Mouse (Mus musculus) cerebellum, postnatal 14 days (tissue): ENCODE data around the gene Cptp.
A peak's percentile ranks its signal among the peaks of the same experiment; 100 is the strongest.

Experiments used
- DNase-seq, 2 experiments: peaks; one replicate each; pipeline ENCODE4 v3.0.0; 2021; ENCODE audit warnings: mixed read lengths in 2 of 2

The Cptp gene

DNA sequence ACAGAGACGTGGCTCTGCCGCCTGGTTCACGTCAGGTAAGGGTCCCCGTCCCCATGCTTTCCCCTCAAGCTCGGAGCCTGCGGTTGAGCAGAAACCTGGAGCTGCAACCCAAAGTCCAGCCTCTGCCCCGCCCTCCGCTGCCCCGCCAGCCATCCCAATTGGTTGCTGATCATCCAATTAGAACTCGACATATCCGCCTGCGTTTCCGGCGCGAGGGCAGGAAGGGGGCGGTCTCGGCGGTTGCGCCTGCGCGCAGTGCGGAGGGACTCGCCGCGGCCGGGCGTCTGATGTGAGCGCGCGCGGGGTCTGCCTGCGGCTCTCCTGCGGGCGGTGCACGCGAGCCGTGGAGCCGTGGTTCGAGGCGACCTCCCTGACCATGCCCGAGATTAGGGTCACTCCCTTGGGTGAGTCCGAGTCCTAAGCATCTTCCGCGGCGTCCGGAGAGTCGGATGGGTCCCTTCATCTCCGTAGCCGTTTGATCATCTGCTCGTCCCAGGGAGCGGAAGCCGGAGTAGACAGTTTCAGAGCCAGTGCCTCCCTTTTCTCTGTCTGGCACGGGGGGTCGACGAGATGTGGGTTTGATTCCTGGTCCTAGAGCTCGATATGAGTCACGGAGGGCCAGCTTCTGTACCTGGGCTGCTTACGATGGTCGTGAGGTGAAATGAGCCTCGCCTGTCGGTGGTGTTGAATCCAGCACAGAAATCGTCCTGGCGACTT lies at the start of gene Cptp, which contains the start of gene Ints11:
Gene Cptp, minus strand, starts transcription at position 124 of the 717 bp plus-strand sequence.
Gene Ints11, plus strand, starts transcription at position 230 of the 717 bp plus-strand sequence.
- peak; percentile 97 for DNase-seq

DNA sequence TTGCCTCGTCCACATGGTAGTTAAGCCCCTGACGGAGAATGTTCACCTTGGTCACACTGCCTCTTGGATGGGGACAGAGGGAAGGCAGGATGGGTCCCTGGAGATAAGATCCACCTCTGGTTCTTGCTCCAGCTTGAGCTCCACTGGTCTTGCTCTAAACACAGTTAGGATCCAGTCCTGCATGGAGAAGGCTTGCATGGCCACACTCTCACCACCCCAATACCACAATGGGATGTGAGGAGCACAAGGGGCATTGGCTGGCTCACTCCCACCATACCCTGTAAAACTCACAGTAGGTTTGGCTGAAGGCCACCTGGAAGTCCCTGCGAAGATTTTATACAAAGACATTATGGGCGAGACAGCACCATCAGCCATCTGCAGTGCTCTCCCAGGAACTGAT lies 39.5 kb upstream of the Cptp start:
- DNase-seq, result peak in 1 of 2 experiments; percentile 21

DNA sequence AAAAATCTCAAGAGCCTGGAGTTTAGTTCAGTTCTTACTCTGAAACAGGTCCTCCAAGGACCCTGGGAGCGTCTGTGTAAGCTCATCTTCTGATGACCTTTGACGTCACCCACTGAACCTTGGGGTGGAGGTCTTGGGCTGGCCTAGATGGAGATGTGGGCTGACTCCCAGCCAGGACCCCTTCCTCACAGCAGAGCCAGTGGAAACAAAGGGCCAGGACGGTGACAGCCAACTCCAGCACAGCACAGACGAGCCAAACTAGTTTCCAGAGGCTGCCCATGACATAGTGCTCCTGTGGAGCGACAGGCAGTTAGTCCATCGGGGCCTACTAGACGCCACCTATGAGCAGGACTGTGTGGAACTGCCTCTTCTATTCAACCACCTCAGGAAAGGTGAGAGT lies 39.0 kb upstream of the Cptp start:
- peak; percentile 9 to 17 for DNase-seq

DNA sequence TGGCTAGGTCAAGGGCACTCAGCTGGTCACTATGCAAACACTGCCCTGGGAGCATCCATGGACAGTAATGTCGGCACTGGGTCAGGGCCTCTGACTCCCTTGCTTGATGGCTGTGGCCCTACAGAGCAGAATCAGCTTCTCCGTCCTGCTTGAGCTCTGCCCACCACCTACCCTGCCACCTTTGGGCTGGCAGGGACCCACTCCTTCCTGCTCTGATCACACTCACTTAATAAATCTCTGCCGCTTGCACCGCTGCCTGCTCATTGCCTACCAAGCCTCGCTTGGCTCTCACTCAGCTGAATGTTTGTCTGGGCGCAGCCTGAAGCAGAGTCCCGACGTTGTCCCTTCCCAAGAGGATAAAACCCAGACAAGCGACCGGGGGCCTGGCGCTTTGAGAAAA lies 37.8 kb upstream of the Cptp start:
- DNase-seq, result peak; percentile 2 to 5

DNA sequence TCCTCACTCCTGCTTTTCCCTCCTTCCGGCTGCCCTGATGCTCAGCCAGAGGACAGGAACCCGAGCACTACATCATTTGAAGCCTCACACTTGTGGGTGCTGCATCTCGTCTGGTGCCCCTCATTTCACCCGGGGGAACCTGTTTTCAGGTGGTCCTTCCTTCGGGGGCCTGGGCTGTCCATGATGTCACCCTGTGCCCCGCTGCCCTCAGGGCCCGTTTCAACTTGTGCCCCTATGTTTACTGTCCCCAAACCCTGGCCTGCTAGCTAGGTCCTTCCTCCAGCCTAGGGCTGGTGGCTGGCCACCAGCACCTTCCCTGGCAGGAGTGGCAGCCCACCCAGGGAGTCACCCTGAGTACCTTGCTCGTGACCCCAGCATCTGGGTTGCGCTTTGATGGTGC lies 36.9 kb upstream of the Cptp start:
- peak; percentile 4 to 10 for DNase-seq

DNA sequence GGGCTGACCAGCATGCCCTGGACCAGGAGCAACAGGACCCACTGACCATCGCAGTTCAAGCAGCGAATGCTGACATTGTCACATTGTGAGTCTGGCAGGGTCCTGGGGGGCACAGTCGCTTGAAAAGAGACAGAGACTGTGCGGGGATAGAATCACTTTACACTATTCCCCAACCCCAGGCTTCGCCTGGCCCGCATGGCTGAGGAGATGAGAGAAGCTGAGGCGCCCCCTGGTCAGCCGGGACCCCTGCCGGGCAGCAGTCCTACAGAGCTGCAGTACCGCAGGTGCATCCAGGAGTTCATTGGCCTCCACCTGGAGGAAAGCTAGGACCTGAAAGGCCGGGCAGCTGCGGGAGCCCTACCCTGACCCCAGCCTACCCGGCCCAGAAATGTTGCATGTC lies 36.4 kb upstream of the Cptp start:
- DNase-seq, result peak; percentile 10 to 21

DNA sequence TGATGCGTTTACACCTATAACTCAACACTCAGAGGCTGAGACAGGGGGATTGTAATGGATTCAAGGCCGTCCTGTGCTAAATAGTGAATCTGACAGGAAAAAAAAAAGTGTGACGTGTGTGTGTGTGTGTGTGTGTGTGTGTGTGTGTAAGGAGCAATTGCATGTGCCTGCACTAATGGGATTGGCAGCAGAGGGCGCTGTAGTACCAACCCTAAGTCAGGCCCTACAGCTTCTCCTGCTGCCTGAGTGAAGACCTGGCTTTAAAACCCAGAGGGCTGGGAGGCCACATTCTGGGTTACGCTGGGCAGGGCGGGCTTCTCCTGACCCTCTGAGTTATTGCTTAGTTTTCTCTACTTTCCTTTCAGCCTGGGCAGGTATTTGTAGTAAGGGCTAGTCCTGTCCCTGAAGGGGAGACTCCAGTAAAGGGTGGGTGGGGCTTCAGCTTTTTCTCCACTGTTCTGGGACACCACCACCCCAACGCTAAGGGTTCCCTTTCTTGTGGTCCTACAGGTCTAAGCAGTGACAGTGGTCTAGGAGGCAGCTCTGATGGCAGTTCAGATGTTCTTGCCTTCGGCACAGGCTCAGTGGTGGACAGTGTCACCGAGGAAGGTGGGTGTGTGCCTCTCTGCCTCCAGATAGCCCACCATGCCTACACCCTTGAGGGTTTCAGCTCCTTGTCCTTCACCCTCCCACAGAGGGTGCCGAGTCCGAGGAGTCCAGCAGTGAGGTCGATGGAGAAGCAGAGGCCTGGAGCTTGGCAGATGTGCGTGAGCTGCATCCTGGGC lies 35.3 kb upstream of the Cptp start:
- peak; percentile 57 to 82 for DNase-seq

DNA sequence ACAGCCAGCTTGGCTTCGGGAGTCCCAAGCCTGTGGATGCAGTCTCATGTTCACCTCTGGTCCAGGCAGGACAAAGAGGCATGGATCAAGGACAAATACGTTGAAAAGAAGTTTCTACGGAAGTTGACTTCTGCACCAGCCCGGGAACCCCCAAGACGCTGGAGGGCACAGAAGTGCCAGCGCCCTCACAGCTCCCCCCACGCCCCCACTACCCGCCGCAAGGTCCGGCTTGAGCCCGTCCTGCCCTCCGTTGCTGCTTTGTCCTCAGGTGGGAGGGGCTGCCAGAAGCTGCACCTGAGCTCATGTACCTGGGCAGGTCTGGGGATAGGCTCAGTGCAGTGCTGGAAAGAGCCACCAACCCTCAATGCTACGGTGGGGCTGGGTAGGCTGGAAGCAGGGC lies 34.0 kb upstream of the Cptp start:
- DNase-seq, result peak in 1 of 2 experiments; percentile 15

DNA sequence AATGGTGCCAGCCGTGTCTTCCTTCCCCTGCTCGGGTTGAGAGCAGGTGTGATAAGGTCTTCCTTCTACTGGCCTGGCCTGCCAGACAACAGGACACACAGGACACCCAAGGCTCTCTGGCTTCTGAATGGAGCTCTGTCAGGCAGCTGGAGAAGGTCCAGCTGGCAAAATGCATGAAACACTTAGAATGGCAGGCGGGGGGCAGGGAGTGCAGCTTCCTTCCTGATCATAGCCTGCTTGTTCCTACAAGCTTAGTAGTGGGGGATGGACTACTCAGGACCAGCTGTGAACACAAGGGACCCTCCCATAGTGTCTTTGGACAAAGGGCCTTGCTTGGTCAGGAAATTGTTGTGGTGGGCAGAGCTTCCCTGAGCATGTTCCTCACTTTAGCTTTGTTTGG lies 32.0 kb upstream of the Cptp start:
- DNase-seq, result peak in 1 of 2 experiments; percentile 64

DNA sequence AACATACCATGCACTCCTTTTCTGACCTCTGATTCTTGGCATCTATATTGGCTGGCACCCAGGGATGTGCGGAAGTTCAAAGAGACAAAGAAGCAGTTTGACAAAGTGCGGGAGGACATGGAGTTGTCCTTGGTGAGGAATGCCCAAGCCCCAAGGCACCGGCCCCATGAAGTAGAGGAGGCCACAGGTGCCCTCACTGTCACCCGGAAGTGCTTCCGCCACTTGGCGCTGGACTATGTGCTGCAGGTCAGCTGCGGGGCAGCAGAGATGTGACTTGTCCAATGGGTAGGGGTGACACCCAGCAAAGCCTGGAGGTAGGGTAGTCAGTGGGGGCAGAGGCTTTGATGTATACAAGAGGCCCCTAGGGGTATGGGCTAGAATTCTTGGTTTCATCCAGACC lies 30.1 kb upstream of the Cptp start:
- DNase-seq, result no peak

DNA sequence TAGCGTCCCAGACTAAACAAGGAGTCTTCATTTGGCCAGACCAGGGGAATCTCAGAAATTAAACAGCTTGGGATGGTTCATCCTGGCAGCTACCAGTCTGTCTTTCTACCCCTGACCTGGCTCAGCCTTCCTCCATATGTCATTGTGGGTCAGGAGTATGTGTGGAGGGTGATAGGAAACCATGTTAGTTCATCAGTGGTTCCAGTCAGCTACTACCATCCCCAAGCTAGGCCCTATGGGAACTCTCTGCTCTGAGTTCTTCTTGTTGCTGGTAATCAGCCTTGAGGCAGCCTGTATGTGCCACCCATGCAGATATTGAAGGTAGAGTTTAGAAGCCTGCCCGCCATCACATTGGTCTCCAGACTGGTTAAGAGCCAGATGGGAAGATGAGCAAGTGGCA lies 29.1 kb upstream of the Cptp start:
- no peak for DNase-seq

DNA sequence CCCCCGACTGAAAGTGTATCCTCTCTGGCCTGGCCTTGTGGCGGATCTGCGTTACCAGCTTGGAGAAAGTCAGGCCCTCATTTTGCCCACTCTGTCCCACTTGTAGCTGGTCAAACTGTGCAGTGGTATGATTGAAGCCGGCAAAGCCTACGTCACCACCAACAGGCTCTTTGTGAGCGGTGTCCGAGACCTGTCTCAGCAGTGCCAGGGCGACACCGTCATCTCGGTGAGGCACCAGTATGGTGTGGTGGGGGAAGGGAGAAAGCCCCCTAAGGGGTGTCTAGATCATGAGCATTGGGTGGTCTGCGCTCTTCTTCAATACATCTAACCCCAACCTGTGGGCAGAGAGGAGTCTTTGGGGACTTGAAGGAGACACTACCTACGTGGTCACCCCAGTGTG lies 27.2 kb upstream of the Cptp start:
- DNase-seq, result no peak

DNA sequence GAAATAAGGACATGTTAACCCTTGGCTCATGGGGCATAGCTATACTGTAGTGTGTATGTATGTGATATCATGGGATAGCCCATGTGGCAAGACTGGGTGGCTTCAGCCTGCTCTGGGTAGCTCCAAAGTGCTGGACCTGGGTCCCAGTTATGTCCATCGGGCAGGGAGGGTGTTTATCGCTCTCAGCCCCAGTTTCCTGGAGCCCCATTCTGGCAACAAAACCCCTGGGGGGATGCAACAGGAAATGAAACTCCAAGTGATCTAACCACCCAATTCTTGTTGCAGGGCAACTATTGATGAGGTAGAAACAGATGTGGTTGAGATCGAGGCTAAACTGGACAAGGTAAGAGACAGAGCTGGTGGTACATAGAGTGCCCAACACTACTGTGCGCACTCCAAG lies 26.6 kb upstream of the Cptp start:
- no peak for DNase-seq

DNA sequence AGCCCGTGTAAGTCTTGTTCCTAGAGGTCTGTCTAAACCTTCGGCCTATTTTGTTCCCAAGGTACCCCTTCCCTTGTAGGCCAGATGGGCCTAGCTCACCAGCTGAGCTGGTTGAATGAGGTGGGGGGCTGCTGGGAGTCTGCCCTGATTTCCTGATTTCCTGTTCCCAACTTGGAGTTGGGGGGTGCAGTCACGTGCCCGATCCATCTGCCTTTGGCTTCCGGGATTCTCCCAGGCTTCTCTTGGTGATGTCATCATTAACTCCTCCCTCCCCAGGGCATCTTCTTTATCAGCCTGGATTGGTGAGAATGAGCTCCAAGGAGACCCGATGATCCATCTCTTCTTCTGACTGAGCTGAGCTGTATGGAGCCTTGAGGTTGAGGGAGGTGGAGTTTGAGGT lies 26.0 kb upstream of the Cptp start:
- peak; percentile 85 to 91 for DNase-seq

DNA sequence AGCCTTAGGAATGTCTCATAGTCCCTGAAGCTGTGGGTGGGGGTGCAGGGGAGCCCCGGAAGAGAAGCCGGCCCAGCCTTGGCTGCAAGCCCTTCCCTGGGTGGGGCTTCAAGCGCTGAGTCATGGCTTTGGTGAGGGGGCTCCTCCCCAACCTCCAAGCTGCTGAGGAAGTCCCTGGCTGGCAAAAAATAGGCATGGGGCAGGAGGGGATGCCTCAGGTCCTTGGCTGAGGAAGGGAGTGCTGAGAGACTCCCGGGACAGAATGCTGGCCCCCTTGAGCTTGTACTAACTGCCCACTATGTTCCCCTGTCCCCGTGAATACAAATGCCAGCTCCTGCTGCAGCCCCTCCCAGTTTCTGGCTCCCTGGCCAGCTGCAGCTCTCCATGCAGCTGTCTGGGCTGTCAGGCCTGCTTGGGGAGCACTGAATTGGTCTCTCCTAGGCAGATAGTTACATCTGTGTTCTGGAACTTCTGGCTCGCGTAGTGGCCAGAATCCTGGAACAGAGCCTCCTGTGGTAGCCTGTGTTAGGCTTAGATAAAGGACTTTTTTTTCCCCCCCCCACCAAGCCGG lies 25.2 kb upstream of the Cptp start:
- peak; percentile 57 to 64 for DNase-seq

DNA sequence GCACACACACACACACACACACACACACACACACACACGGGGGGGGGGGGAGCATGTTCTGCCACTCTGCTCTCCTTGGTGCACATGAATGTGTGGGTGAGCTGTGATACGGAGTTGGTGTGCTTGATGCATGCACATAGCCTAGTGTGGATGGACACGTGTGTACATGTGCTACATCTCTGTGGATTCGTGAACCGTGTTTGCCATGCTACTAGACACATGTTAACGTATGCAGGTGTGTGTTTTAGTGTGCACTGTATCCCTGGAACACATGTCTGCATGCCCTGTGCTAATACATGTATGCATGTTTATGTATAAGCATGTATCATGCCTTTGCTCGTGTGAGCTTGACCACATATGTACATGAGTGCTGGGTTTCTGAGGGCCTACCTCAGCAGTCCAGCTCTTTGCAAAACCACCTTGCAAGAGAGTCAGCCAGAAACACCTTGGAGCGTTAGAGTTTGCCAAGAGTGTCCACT lies 24.0 kb upstream of the Cptp start:
- no peak for DNase-seq

DNA sequence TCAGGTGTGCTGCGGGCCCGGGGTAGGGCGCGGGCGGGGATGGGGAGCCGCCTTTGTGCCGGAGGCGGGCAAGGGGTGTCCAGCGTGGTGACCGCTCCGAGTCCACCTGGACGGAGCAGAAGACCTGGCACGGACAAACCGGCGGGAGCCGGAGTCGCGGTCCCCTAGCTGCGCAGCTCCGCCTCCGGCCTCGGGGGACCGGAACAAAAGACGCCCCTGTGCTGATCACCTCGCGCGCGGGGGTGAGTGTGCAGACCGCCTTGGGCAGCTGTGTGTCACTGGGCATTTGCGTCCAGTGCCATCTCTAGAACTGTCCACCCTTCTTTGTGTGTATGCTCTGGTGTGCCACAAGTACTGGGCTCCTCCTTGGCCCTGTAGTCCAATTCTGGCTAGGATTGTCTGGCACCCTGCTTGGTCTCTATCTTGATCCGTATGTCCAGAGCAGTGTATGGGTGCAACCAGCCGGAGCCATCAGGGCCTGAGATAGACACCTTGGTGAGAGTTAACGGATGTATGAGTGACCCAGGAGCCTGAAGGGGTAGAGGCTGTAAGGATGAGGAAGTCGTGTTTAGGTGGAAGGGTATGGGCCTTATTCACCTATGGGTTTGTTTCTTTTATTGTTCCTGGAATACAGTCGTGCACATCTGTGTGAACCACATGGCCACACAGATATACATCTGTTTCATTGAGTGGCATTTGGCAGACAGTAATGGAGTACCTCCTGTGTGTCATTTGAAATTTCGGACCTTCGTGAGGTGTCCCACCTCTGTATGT lies 23.4 kb upstream of the Cptp start:
- DNase-seq, result peak in 1 of 2 experiments; percentile 64

DNA sequence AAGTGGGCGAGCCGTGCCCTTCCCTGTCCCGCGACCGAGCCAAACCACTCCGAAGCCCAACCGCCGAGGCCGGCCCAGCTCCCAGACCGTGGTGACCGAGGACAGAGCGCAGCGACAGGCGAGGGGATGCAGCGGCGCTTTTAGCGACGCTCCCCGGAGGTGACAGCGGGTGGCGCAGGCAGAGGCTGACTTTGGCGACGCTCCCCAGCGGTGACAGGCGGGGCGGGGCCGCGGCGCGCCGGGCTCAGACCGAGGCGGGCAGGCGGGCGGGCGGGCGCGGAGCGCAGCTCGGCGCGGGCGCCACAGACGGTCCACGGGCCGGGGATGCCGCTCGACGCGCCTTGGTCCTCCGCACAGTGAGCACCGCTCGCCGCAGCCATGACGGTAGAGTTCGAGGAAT lies 22.8 kb upstream of the Cptp start:
- DNase-seq, result peak; percentile 94

DNA sequence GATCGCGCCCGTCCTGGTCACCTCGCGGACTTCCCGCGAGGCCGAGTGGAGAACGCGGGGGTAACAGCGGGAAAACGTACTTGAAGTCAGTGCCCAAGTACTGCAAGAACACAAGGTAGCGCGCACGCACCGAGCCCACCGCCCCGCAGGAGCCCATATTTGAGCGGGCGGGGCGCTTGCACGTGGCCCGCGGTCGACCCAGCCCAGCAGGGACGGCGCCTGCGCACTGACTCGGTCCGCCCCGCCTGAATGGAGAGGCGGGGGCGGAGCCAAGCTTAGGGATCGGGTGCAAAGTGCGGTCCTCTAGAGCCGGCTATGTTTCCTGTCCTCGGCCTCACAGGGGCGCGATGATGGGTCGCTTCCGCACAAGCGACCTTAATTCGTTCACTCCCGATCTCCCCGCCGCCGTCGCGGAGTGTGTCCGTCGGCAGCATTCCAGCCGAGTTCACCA lies 22.3 kb upstream of the Cptp start, which contains the start of the genes Pusl1 and Acap3:
Gene Pusl1, minus strand, starts transcription at position 231 of the 451 bp plus-strand sequence.
Gene Acap3, plus strand, starts transcription at position 272 of the 451 bp plus-strand sequence.
- peak; percentile 99 for DNase-seq

DNA sequence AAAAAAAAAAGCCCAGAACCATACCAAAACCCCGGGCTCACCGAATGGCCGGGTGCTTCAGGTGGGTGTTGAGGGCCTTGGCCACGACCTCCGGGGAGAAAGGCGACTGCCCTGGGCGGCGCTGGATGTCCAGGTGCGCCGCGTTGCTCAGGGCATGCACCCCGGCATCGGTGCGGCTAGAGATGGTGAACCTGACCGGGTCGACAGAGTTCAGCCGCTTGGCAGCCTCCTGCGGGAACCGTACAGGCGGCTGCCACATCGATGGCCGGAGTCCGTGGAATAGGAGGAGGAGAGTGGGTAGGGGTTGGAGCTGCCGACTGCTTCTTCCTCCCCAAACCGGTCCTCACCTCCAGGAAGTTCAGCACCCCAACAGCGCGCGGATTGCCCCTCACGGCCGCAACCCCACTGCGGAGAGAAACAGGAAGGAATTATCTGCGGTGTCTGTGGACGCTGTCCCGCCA lies 21.8 kb upstream of the Cptp start:
- no peak for DNase-seq

DNA sequence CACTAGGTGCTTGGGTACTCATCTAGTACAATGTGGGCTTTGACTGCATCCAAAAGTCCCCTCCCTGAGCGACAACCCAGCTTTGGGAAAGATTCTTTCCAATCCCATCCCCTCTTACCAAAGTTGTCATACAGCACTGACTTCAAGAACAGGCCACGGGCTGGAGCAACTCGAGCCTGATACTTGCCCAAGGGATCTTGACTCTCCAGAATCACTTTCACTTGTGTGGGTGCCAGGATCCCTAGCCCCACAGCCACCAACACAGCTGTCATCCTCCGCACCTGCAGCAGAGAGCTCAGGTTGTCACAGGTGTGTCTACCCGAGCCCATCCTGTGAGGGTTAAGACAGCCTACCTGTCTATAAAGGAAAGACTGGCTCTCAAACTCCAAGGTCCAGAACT lies 20.1 kb upstream of the Cptp start:
- DNase-seq, result no peak

DNA sequence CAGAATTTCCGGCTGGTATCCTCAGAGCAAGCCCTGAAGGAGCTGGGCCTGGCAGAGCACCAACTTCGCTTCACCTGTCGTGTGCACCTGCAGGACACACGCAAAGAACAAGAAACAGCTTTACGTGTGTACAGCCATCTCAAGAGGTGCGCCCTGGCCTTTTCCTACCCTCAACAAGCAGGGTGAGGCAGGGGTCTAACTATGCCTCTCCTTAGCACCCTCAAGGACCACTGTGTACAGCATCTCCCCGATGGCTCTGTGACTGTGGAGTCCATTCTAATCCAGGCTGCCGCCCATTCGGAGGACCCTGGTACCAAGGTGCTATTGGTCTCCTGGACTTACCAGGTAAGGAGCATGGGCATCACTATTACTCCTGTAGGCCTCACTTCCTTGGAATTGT lies 18.9 kb upstream of the Cptp start:
- no peak for DNase-seq

DNA sequence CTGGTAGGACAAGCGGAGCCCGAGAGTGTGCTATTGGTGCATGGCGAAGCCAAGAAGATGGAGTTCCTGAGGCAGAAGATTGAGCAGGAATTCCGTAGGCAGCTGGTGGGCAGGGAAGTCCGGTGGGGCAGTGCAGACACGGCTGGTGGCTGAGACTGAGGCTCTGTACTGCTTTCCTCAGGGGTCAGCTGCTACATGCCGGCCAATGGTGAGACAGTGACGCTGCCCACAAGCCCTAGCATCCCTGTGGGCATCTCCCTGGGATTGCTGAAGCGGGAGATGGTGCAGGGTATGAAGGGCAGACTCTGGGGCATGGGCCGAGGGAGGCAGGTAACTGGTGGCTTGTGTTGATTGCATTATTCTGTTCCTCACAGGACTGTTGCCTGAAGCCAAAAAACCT lies 18.4 kb upstream of the Cptp start:
- no peak for DNase-seq
